Mouse (Mus musculus) heart, postnatal 0 days (tissue): ENCODE measurements at regions not wholly inside any gene's neighbourhood (a gene's known extent, or its start where the extent isn't known, plus 50 kb on each side); places are given as distances from the start of the nearest gene placed in this dataset.

Experiments used
- CTCF ChIP-seq: IDR thresholded peaks from 2 replicates; pipeline ENCODE4 v1.5.1; 2016; ENCODE audit warnings: antibody characterized with exemption, control low read depth, low read depth
- EP300 ChIP-seq: IDR thresholded peaks from 2 replicates; pipeline ENCODE4 v1.6.1; 2016; ENCODE audit warnings: antibody characterized with exemption, low read depth

DNA sequence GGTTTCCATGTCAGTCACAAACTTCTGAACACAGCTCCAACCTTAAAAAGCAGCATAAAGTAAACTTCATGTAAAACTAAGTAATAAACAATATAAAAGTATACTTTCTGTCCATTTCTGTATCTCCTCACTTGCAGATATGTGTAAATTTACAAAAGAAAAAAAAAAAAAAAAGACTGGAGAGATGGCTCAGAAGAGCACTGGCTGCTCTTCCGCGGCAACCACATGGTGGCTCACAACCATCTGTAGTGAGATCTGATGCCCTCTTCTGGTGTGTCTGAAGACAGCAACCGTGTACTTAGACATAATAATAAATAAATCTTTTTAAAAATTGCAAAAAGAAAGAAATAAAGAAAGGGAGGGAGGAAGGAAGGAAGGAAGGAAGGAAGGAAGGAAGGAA lies 171.9 kb upstream of the Zpld1 start:
- TF ChIP-seq CTCF (no peak), EP300 (no peak)
